Mouse (Mus musculus): ENCODE measurements around the gene Trpm7.

DNA sequence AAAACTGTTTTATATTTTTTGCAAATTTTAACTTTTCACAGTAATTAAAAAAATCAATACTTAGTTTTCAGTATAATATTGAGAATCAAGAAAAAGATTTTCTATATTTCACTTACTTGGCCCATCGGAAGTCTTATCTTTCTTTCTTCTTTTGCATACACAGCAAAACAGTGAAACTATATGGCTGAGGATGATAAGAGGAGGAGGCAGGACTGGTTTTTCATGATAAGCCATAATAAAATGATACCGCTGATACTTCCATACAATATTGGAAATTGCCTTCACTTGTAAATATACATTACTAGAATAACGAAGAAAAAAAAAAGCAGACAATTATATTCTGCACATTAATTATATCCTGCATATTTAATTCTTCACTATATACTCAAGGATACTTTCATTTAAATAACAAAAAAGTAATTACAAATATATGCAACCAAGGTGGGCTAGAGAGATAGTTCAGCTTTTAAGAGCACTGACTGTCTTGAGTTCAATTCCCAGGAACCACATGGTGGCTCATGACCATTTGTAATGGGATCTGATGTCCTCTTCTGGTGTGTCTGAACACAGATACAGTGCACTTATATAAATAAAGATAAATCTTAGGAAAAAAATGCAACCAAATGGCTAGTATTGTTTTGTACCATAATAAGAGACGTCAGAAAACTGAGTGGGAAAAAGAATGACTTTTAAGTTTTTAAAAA is 59.2 kb downstream of the Trpm7 start:
- TF ChIP-seq CTCF (IDR thresholded peaks at IDR 0.05; ENCODE audit: insufficient read depth, low read length) (no peak), POLR2A (IDR thresholded peaks at IDR 0.05; ENCODE audit: borderline replicate concordance, extremely low read depth, low read depth, low read length) (no peak)
